Mouse (Mus musculus): ENCODE measurements around the gene Qpct. TPM values are rescaled to one million over a fixed set of nuclear protein-coding genes. Genes with fewer than 3 reads are reported as not detected.
"Not testable (repeated sequence)": the region's sequence is repeated elsewhere in the genome, so short reads cannot be mapped to it uniquely, and the experiment has no call there.

Gene Qpct
- total and polyA plus RNA-seq, 3 experiments, result not detected

DNA sequence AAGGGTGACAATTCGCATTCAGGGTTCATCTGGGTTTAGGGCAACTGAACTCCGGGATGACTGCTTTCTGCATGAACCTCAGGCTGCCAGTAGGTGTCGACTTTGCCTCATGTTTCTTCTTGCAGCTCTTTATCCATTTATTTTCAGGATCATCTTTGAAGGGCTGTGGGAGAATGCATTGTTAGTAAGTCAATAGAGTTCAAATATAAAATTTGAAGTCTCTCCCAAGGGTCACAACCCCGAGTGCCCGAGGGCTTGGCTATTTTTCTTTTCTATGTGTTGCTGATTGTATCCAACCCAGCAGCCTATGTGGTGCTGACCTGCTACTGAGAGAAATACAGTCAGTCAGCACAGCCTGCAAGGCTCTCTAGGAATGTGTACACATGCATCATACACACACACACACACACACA lies 59.2 kb downstream of the Qpct start:
- Histone ChIP-seq H3K9ac (ENCODE audit: insufficient read depth, low read depth) (no peak overlapping the region), H3K4me2 (ENCODE audit: insufficient read depth, low read depth, poor library complexity, severe bottlenecking) (no peak overlapping the region), H3K4me3 (replicated peaks in 1 of 3; ENCODE audit: low read depth in 2 of 3, low read length in 2 of 3, poor library complexity in 1 of 3) (no peak overlapping the region), H3K27ac (ENCODE audit: insufficient read depth, low read depth) (no peak overlapping the region), H3K36me3 (replicated peaks in 1 of 2; ENCODE audit: control insufficient read depth in 1 of 2, insufficient read depth in 1 of 2, low read length in 1 of 2) (no peaks in the 10 kb centered on the region), H3K79me2 (replicated peaks; ENCODE audit: control insufficient read depth, extremely low read depth, insufficient read depth, poor library complexity, severe bottlenecking) (no peaks in the 10 kb centered on the region), H3K4me1 (ENCODE audit: control insufficient read depth in 1 of 2, insufficient read depth in 2 of 2) (no peaks in the 10 kb centered on the region), H3K27me3 (replicated peaks) (no peaks in the 10 kb centered on the region), H3K9me3 (replicated peaks; ENCODE audit: low read length) (no peaks in the 10 kb centered on the region)
- in situ Hi-C loops (cut with MboI; ENCODE audit: low pct_ligation_motif_present, low pct_unique_long_range_greater_than_20kb, low sequenced_read_pairs) (loop anchor here (5.0 to 25.0 kb wide), 3 partner anchors 251 to 726 kb away; partner anchors contain the start of gene Cdc42ep3), dilution Hi-C loops (cut with MboI; ENCODE audit: extremely low pct_ligation_motif_present, extremely low pct_unique_long_range_greater_than_20kb, low sequenced_read_pairs) (no loop called here)
- peak; percentile 78 for TF ChIP-seq ZC3H11A (IDR thresholded peaks at IDR 0.05; ENCODE audit: low read depth, low read length)
- TF ChIP-seq CTCF (conservative IDR thresholded peaks at IDR 0.05 in 1 of 2, IDR thresholded peaks at IDR 0.05 in 1 of 2; ENCODE audit: low read depth in 2 of 2, low read length in 2 of 2), result peak; percentile 68 to 91
- no peak for TF ChIP-seq ETS1 (conservative IDR thresholded peaks at IDR 0.05; ENCODE audit: low read depth, low read length)
- TF ChIP-seq SMC3 (IDR thresholded peaks at IDR 0.05; ENCODE audit: low read depth, low read length), result peak; percentile 90
- TF ChIP-seq NELFE (IDR thresholded peaks at IDR 0.05; ENCODE audit: low read depth, low read length), result no peak
- no peak for TF ChIP-seq MEF2A (IDR thresholded peaks at IDR 0.05; ENCODE audit: borderline replicate concordance, low read depth, low read length)
- no peak for TF ChIP-seq JUND (conservative IDR thresholded peaks at IDR 0.05; ENCODE audit: low read depth, low read length)
- no peak for TF ChIP-seq CHD2 (IDR thresholded peaks at IDR 0.05; ENCODE audit: low read length)
- TF ChIP-seq USF1 (IDR thresholded peaks at IDR 0.05; ENCODE audit: low read depth, low read length), result no peak
- peak; percentile 94 for TF ChIP-seq RAD21 (IDR thresholded peaks at IDR 0.05; ENCODE audit: low read depth, low read length)
- TF ChIP-seq RCOR1 (conservative IDR thresholded peaks at IDR 0.05; ENCODE audit: low read depth, low read length), result no peak
- TF ChIP-seq MAX (IDR thresholded peaks at IDR 0.05; ENCODE audit: low read length), result no peak
- no peak for TF ChIP-seq GABPA (IDR thresholded peaks at IDR 0.05; ENCODE audit: insufficient replicate concordance, low read depth, low read length)
- no peak for TF ChIP-seq MAZ (IDR thresholded peaks at IDR 0.05; ENCODE audit: low read depth, low read length)
- DNase-seq (ENCODE audit: extremely low read depth), result peak; percentile 41

DNA sequence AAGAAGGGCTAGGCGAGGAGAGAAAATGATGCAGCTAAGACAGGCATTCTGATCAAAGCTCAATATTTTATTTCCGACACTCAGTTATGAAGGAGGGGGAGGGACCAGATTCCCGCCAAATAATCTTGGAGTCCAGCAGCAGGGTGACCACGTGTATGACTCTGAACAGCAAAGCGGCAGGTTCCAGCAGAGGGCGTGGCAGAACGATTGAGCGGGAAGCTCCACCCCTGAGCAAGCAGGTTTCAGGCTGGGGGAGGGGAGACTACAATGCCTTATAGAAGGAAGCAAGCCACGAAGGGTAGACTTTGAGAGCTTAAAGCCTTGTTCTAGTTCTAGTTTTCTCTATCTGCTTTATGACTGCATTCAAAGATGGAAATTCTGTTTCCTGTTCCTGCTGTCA lies 63.5 kb downstream of the Qpct start:
- H3K27me3 ChIP-seq (replicated peaks); H3K4me2 ChIP-seq (ENCODE audit: insufficient read depth, low read depth, poor library complexity, severe bottlenecking); H3K79me2 ChIP-seq (replicated peaks; ENCODE audit: control insufficient read depth, extremely low read depth, insufficient read depth, poor library complexity, severe bottlenecking); H3K9me3 ChIP-seq (replicated peaks; ENCODE audit: low read length); H3K9ac ChIP-seq (ENCODE audit: insufficient read depth, low read depth); H3K4me3 ChIP-seq (replicated peaks in 1 of 3; ENCODE audit: low read depth in 2 of 3, low read length in 2 of 3, poor library complexity in 1 of 3); H3K27ac ChIP-seq (ENCODE audit: insufficient read depth, low read depth); dilution Hi-C loops (cut with MboI; ENCODE audit: extremely low pct_ligation_motif_present, extremely low pct_unique_long_range_greater_than_20kb, low sequenced_read_pairs); H3K36me3 ChIP-seq (replicated peaks in 1 of 2; ENCODE audit: control insufficient read depth in 1 of 2, insufficient read depth in 1 of 2, low read length in 1 of 2); H3K4me1 ChIP-seq (ENCODE audit: control insufficient read depth in 1 of 2, insufficient read depth in 2 of 2): not testable (repeated sequence)
- peak; percentile 19 for DNase-seq (ENCODE audit: extremely low read depth)
- peak in 1 of 2 experiments; percentile 22; a peak in 1 of 4 replicates for TF ChIP-seq CTCF (conservative IDR thresholded peaks at IDR 0.05 in 1 of 2, IDR thresholded peaks at IDR 0.05 in 1 of 2; ENCODE audit: low read depth in 2 of 2, low read length in 2 of 2)
- TF ChIP-seq MAX (IDR thresholded peaks at IDR 0.05; ENCODE audit: low read length), result 0 out of 2 replicates have a peak, but pooled peaks have one; percentile 18
- in situ Hi-C loops (cut with MboI; ENCODE audit: low pct_ligation_motif_present, low pct_unique_long_range_greater_than_20kb, low sequenced_read_pairs), result loop anchor here (25.0 kb wide), 2 partner anchors 247 to 722 kb away; partner anchors contain the start of gene Cdc42ep3

Measured in CH12.LX (cell line).